Mouse (Mus musculus): ENCODE results near the gene Prepl. TPM values are rescaled to one million over a fixed set of nuclear protein-coding genes. Genes with fewer than 3 reads are reported as not detected.

Prepl gene
- total and polyA plus RNA-seq, 3 experiments = 3.7 to 39.9 (median 39.5) TPM

- no peak for DNase-seq
Measured at GRCm38 (mm10) chr17:85071088-85071775, 18.8 kb downstream of the Prepl start.

DNA sequence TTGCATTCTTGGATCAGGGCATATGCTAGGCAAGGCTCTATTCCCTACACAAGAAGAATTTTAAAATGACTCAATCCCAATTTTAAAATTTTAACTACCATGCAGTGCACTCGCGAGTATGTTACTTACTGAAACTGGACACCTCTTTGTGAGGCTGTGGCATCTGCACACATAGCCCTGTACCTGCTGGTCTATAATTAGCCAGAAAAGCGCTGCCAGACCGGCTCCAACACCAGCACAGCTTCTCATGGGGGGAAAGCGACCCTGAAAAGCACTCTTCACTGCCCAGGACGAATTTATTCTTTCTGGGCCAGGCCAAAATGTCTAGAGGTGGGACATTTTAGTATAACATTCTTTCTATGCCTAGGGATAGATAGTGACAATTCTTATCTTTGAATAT is 19.4 kb downstream of the Prepl start:
- DNase-seq = no peak

- no peak for DNase-seq
Measured at GRCm38 (mm10) chr17:85067331-85067730, 22.7 kb downstream of the Prepl start.

DNA sequence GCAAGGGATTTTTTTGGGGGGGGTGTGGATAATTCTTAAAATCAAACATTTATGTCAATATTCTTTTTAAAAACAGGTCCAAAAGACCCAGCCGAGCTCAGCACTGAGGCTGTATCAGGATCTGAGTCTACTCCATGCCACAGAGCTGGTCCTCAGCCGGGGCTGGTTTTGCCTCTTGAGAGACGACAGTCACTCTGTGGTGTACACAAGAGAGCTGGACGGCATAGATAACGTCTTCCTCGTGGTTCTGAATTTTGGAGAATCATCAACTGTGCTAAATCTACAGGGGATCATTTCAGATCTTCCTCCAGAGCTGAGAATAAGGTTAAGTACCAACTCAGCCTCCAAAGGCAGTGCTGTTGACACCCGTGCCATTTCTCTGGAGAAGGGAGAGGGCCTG is 26.5 kb downstream of the Prepl start:
- DNase-seq = no peak

DNA sequence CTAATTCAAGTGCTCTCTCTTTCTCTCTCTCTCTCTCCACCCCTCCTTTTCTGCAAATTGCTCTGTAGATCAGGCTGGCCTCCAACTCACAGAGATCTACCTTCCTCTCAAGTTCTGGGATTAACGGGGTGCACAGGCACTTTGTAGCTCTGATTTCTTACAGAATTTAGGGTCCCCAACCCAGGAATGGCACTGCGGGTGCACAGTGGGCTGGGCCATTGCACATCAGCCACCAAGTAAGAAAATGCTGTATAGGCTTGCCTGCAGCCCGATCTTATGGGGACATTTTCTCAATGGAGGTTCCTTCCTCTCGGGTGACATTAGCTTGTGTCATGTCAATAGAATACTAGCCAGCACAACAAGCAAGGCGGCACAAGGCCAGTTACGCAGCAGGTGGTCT is 30.9 kb downstream of the Prepl start:
- DNase-seq = no peak

GRCm38 (mm10) chr17:85058276-85058675 is 31.8 kb downstream of the Prepl start:
- no peak for DNase-seq

DNA sequence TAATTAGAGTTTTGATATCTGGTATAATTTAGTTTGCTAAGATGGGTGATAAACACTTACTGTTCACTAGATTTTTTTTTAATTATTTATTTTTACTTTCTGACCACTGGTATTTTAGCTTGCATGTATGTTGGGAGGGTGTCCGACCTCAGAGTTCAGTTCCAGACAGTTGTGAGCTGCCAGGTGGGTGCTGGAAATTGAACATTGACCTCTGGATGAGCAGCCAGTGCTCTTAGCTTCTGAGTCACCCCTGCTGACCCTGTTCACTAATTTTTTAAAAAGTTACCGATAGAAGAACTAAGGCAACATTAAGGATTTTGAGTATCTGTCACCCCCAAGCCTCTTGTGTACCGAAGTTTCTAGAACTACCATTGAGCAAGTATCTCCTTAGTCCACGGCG is 41.7 kb downstream of the Prepl start:
- DNase-seq = no peak

DNA sequence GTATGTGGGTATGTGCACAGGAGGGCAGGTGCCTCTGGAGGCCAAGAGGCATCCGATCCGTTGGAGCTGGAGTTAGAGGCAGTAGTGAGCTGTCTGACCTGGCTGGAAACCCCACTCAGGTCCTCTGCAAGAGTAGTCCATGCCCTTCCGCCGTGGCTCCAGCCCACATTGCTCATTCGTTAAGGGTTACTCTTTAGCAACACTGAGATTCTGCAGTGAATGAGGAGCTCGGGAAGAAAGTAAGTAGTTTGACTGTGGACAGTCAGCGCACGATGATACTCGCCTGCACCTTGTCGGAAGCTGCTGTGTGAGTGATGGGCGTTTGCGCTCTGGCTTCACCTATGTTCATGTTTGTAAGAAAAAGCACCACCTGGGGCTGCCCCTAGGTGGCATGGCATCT is 44.9 kb downstream of the Prepl start:
- no peak for DNase-seq

DNA sequence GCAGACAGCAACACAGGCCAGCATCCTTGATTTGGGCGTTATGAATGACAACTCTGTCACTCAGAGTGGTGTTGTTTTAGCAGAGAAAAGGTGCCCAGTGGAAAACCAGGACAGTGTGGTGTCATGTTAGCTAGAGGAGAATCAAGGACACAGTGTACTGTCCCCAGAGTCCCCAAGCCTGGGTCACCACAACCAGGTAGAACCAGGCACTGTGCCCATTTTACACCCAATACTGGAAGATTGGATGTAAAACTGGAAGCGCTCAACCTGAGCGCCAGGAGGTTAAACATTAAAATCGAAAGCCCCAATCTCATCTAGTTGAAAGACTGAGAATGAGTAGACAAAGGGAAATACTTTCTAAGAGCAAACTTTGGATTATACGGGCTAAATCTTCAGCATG is 45.6 kb downstream of the Prepl start:
- no peak for DNase-seq

GRCm38 (mm10) chr17:85043404-85043816 is 46.6 kb downstream of the Prepl start:
- DNase-seq = peak; percentile 14

DNA sequence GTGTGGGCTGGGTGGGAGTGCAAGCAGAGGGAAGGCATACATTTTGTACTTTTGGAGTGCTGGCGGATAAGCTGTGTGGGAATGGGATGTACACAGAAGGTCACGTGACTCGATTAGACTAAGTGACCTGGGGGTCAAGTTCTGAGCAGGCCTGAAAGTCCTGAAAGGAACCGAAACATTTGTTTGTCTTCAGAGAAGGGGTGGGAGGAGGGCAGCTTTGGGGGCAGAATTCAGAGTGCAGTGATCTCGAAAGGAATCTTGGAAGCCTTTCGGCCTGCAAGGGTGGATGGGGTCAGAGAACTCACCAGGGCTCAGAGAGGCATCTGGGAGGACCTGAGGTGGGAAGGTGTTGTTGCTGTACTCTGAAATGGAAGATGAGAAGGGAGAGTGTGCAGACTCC is 47.6 kb downstream of the Prepl start:
- DNase-seq = no peak

GRCm38 (mm10) chr17:85040913-85041312 is 49.1 kb downstream of the Prepl start:
- no peak for DNase-seq

- no peak for DNase-seq
Measured at GRCm38 (mm10) chr17:85038761-85039160, 51.3 kb downstream of the Prepl start.

GRCm38 (mm10) chr17:85038311-85038710 is 51.7 kb downstream of the Prepl start:
- no peak for DNase-seq

DNA sequence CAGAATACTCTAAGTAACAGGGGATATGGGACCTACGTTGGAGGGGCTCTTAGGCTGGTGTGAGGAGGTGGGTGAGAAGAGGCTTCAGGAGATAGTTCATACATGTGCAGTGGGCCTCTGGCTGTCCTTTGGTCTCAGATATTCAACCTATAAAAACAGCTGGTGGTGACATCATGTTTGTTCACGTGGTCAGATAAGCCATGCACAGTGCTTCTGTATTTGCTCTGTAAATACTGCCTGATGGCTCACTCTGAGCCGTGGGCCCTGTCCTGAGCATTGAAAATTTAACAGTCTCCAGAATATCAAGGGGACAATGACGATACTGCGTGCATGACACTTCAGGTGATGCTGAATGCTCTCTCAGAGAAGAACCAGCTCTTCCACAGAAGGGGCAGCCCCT is 52.2 kb downstream of the Prepl start:
- no peak for DNase-seq

GRCm38 (mm10) chr17:85034068-85034467 is 56.0 kb downstream of the Prepl start:
- peak; percentile 68 for DNase-seq

- DNase-seq = no peak
Measured at GRCm38 (mm10) chr17:85033087-85033486, 57.0 kb downstream of the Prepl start.

DNA sequence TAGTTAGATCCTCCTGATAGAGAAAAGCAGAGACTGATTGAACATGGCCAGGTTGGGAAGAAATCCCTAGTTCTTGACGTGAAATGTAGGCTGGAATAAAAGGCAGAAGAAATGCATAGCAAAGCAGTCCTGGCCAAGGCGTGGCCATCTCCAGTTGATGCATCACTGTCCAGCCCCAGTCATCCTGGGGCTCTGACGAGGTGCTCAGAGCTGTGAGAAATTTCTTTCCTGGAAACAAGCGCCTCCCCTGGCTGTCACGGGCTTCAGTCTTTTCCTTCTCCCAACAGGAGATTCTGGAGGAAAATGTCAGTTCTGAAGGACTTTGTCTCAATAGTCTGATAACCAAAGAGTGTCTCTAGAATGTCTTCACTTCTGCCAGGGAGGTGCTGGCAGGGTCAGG is 59.4 kb downstream of the Prepl start:
- DNase-seq = no peak

DNA sequence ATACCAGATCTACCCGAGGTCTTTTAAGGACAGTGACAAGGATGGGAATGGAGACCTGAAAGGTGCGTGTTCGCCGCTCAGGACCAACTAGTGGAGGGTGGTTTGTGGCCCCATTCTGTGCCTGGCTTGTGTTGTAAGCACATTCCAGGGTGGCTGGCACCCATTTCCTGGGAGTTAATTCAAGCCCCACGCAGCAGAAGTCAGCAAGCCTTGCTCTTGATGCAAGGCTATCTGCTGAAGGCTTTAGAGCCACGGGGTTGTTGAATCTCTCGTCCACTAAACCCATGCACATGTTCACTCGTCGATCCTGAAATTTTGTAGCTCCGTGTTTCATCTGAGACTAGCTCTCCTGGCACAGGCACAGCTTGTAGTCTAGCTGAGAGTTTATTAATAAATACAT is 61.2 kb downstream of the Prepl start:
- DNase-seq = no peak

DNA sequence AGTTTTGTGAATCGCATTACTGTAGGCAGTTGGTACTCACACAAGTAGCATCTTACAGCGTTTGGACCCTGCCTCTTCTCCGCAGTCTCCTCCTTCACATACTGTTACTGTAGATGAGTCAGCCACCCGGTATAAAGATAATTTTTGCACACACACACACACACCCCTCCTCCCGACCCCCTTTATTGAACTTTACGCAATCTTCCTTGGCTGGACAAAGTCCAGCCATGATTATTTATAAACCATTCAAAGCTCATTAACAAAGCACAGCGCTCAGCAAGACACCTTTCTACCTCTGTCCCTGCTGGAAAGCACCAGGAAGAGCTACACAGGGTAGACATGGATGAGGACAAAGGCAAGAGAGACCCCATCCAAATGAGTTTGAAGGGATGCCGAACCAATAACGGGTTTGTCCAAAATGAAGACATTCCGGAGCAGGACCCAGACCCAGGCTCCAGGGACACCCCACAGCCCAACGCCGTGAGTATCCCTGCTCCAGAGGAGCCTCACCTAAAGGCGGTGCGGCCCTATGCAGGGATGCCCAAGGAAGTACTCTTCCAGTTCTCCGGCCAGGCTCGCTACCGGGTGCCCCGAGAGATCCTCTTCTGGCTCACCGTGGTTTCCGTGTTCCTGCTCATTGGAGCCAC is 61.8 kb downstream of the Prepl start, which contains the start of gene Slc3a1:
Gene Slc3a1, plus strand, starts transcription at position 284 of the 647 bp plus-strand sequence.
- DNase-seq = no peak

GRCm38 (mm10) chr17:85027247-85027646 is 62.8 kb downstream of the Prepl start:
- DNase-seq = no peak

- DNase-seq = no peak
Measured at GRCm38 (mm10) chr17:85026436-85026835, 63.6 kb downstream of the Prepl start.

GRCm38 (mm10) chr17:85025151-85025550 is 64.9 kb downstream of the Prepl start:
- no peak for DNase-seq

DNA sequence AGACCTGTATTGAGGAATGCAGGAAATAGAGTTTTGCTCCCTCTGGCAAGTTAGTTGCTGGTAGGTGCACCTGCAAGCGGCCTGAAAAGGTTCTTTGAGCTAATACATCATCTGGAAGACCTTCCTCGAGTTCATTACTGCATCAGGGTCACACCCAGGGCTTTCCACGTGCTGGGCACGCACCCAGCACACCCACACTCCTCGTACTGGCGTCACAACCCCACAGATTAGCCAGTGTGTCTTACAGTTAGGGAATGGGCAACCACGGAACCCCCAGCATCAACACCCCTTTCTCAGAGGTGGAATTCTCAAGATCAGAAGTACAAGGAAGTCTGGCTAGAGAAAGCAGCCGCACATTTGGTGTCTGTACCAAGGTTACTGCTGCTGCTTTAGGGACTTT is 65.8 kb downstream of the Prepl start:
- no peak for DNase-seq

Data from adrenal gland, adult 2 months (tissue).